Mouse (Mus musculus) ES-E14 (cell line): Measurements from ENCODE around the gene Iqcd.

Source experiments
- CHD2 ChIP-seq: IDR thresholded peaks from 2 replicates; pipeline ENCODE4 v1.6.1; 2014; ENCODE audit warnings: mild to moderate bottlenecking, low read depth, low read length, inconsistent platforms
- MAFK ChIP-seq: IDR thresholded peaks from 2 replicates; pipeline ENCODE4 v1.6.1; 2014; ENCODE audit warnings: mild to moderate bottlenecking, low read depth, low read length, inconsistent platforms; ENCODE audit not compliant: insufficient read depth
- ZC3H11A ChIP-seq: IDR thresholded peaks from 2 replicates; pipeline ENCODE4 v1.6.1; 2012; ENCODE audit warnings: low read depth, mild to moderate bottlenecking, inconsistent platforms, low read length, borderline replicate concordance
- ZNF384 ChIP-seq: IDR thresholded peaks from 2 replicates; pipeline ENCODE4 v1.6.1; 2012; ENCODE audit warnings: low read depth, low read length, inconsistent platforms

GRCm38 (mm10) chr5:120605688-120606087 lies 16.9 kb downstream of the Iqcd start:
- TF ChIP-seq ZC3H11A (0 out of 2 replicates have a peak, but pooled peaks have one; percentile 11), ZNF384 (no peak), CHD2 (no peak), MAFK (no peak)
